Mouse (Mus musculus) erythroblast, embryonic 14.5 days (primary cell): ENCODE measurements around the gene Olfr633. TPM values are rescaled to one million over a fixed set of nuclear protein-coding genes. Genes with fewer than 3 reads are reported as not detected.

Experiments
- H3K27me3 ChIP-seq: 2 replicates; pipeline ENCODE4 v1.6.1; 2012; ENCODE audit warnings: inconsistent platforms; ENCODE audit not compliant: control insufficient read depth
- H3K36me3 ChIP-seq: 2 replicates; pipeline ENCODE4 v1.6.1; 2012; ENCODE audit warnings: mild to moderate bottlenecking, inconsistent platforms; ENCODE audit not compliant: control insufficient read depth
- H3K4me1 ChIP-seq: 2 replicates; pipeline ENCODE4 v1.6.1; 2012; ENCODE audit warnings: inconsistent platforms; ENCODE audit not compliant: control insufficient read depth
- H3K4me3 ChIP-seq: replicated peaks from 2 replicates; pipeline ENCODE3; 2012; ENCODE audit warnings: moderate library complexity, mild to moderate bottlenecking, inconsistent platforms
- H3K9me3 ChIP-seq: 2 replicates; pipeline ENCODE4 v1.6.1; 2012; ENCODE audit warnings: low read length, inconsistent platforms, mixed read lengths; ENCODE audit not compliant: control insufficient read depth
- GATA1 ChIP-seq: IDR thresholded peaks from 2 replicates; pipeline ENCODE4 v1.6.1; 2012; ENCODE audit warnings: low read length, inconsistent platforms, mixed read lengths
- TAL1 ChIP-seq: IDR thresholded peaks from 3 replicates; pipeline ENCODE4 v1.6.1; 2012; ENCODE audit warnings: low read length, inconsistent platforms, mixed read lengths
- polyA plus RNA-seq: library from polyadenylated mRNA; stranded (reverse); fragments of >175 nt; gene quantifications from 2 replicates; pipeline ENCODE4 v1.2.3, GENCODE M21; 2012

The Olfr633 gene
- polyA plus RNA-seq, 1 experiment, result not detected

GRCm38 (mm10) chr7:103970852-103971251 is 26.6 kb downstream of the Olfr633 start, which contains the start of gene Olfr635:
Olfr635 (plus strand) TSS chr7:103971152.
- Histone ChIP-seq H3K4me1 (no peaks in the 10 kb centered on the region), H3K9me3 (no peaks in the 10 kb centered on the region), H3K27me3 (no peaks in the 10 kb centered on the region), H3K4me3 (no peak within 1 kb of the TSS), H3K36me3 (no peaks in the 10 kb centered on the region)
- TF ChIP-seq TAL1 (no peak), GATA1 (no peak)

GRCm38 (mm10) chr7:103971782-103972181 is 27.5 kb downstream of the Olfr633 start:
- H3K4me1 ChIP-seq, result no peaks in the 10 kb centered on the region
- H3K4me3 ChIP-seq, result no peak overlapping the region
- no peaks in the 10 kb centered on the region for H3K9me3 ChIP-seq
- TF ChIP-seq TAL1, result no peak
- TF ChIP-seq GATA1, result no peak
- no peaks in the 10 kb centered on the region for H3K27me3 ChIP-seq
- H3K36me3 ChIP-seq, result no peaks in the 10 kb centered on the region

GRCm38 (mm10) chr7:103998446-103998845 is 54.2 kb downstream of the Olfr633 start, which contains the start of gene Olfr638:
Olfr638 (plus strand) TSS chr7:103998746.
- H3K27me3 ChIP-seq, result no peaks in the 10 kb centered on the region
- H3K9me3 ChIP-seq, result no peaks in the 10 kb centered on the region
- H3K4me3 ChIP-seq, result no peak within 1 kb of the TSS
- TF ChIP-seq GATA1, result no peak
- TF ChIP-seq TAL1, result no peak
- H3K4me1 ChIP-seq, result no peaks in the 10 kb centered on the region
- H3K36me3 ChIP-seq, result no peaks in the 10 kb centered on the region

Other genes starting within 250 kb of the Olfr633 start
- not detected in 2 replicates for gene Olfr243, start 229.8 kb upstream of the Olfr633 start, polyA plus RNA-seq
- not detected in 2 replicates for gene Olfr628, start 214.1 kb upstream of the Olfr633 start, polyA plus RNA-seq
- not detected in 2 replicates for gene Olfr629, start 199.5 kb upstream of the Olfr633 start, polyA plus RNA-seq
- not detected in 2 replicates for gene Olfr630, start 187.1 kb upstream of the Olfr633 start, polyA plus RNA-seq
- gene Olfr69, start 172.8 kb upstream of the Olfr633 start, polyA plus RNA-seq, result not detected in 2 replicates
- 0.02 TPM in 1 of 2 replicates, not detected in the other for gene Olfr68, start 164.7 kb upstream of the Olfr633 start, polyA plus RNA-seq
- gene Olfr67, start 152.6 kb upstream of the Olfr633 start, polyA plus RNA-seq, result not detected in 2 replicates
- 22,007 and 54,805 TPM in 2 replicates for gene Hbb-bt, start 130.4 kb upstream of the Olfr633 start, polyA plus RNA-seq
- 263,491 and 269,873 TPM in 2 replicates for gene Hbb-bs, start 116.3 kb upstream of the Olfr633 start, polyA plus RNA-seq
- gene Hbb-bh2, start 103.9 kb upstream of the Olfr633 start, polyA plus RNA-seq, result 0.10 TPM in 1 of 2 replicates, not detected in the other
- 4.0 and 4.3 TPM in 2 replicates for gene Hbb-bh1, start 101.3 kb upstream of the Olfr633 start, polyA plus RNA-seq
- 85.0 and 543 TPM in 2 replicates for gene Hbb-y, start 91.2 kb upstream of the Olfr633 start, polyA plus RNA-seq
- gene Olfr66, start 58.2 kb upstream of the Olfr633 start, polyA plus RNA-seq, result not detected in 2 replicates
- not detected in 2 replicates for gene Olfr64, start 50.0 kb upstream of the Olfr633 start, polyA plus RNA-seq
- 0.08 TPM in 1 of 2 replicates, not detected in the other for gene Olfr65, start 41.0 kb upstream of the Olfr633 start, polyA plus RNA-seq
- gene Olfr631, start 15.6 kb upstream of the Olfr633 start, polyA plus RNA-seq, result 0.10 TPM in 1 of 2 replicates, not detected in the other
- gene Olfr632, start 10.1 kb upstream of the Olfr633 start, polyA plus RNA-seq, result not detected in 2 replicates
- gene Olfr635, start 26.7 kb downstream of the Olfr633 start, polyA plus RNA-seq, result 0.01 TPM in 1 of 2 replicates, not detected in the other
- not detected in 2 replicates for gene Olfr638, start 54.3 kb downstream of the Olfr633 start, polyA plus RNA-seq
- gene Olfr639, start 72.9 kb downstream of the Olfr633 start, polyA plus RNA-seq, result not detected in 2 replicates
- gene Olfr640, start 81.1 kb downstream of the Olfr633 start, polyA plus RNA-seq, result 0.01 TPM in 1 of 2 replicates, not detected in the other
- gene Olfr641, start 91.0 kb downstream of the Olfr633 start, polyA plus RNA-seq, result not detected in 2 replicates
- not detected in 2 replicates for gene Olfr642, start 108.2 kb downstream of the Olfr633 start, polyA plus RNA-seq
- gene 4930516K23Rik, start 117.0 kb downstream of the Olfr633 start, polyA plus RNA-seq, result not detected in 2 replicates
- gene Olfr644, start 127.4 kb downstream of the Olfr633 start, polyA plus RNA-seq, result not detected in 2 replicates
- not detected in 2 replicates for gene Olfr645, start 141.0 kb downstream of the Olfr633 start, polyA plus RNA-seq
- gene Olfr646, start 160.4 kb downstream of the Olfr633 start, polyA plus RNA-seq, result not detected in 2 replicates
- gene Ubqln5, start 185.4 kb downstream of the Olfr633 start, polyA plus RNA-seq, result not detected in 2 replicates
- gene Olfr643, start 193.0 kb downstream of the Olfr633 start, polyA plus RNA-seq, result not detected in 2 replicates
- not detected in 2 replicates for gene Ubqln3, start 198.8 kb downstream of the Olfr633 start, polyA plus RNA-seq
- gene Ubqlnl, start 206.1 kb downstream of the Olfr633 start, polyA plus RNA-seq, result not detected in 2 replicates
- not detected in 2 replicates for gene Olfm5, start 220.4 kb downstream of the Olfr633 start, polyA plus RNA-seq
- 0.03 TPM in 1 of 2 replicates, not detected in the other for gene Olfr648, start 239.0 kb downstream of the Olfr633 start, polyA plus RNA-seq